Mouse (Mus musculus) thymus, postnatal 36 days (tissue): ENCODE measurements around the gene Usp38.

ENCODE experiments used
- DNase-seq, 2 experiments: peaks; one replicate each; pipeline ENCODE4 v3.0.0; 2022; ENCODE audit warnings: mixed read lengths in 2 of 2

Usp38 gene

GRCm38 (mm10) chr8:80961070-80961609, 53.6 kb downstream of the Usp38 start:
- DNase-seq: no peak

GRCm38 (mm10) chr8:80959588-80960268, 55.0 kb downstream of the Usp38 start:
- DNase-seq: no peak

DNA sequence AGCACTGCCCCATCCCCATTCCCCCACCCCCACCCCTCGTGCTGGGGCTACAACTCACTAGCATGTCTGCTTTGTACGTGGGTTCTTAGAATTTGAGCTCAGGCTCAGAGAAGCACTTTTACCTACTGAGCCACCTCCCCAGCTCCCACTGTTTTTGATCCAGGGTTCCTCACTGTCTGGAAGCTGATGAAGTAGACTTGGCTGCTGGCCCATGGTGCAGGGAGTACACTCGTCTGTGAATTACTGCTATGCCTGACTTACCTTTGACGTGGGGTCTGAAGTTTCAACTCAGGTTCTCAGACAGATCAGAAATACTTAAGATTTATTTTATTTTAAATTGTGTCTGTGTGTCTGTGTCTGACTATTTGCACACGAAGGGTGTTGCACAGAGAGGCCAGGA, 57.0 kb downstream of the Usp38 start:
- no peak for DNase-seq

GRCm38 (mm10) chr8:80952973-80953372, 61.8 kb downstream of the Usp38 start:
- no peak for DNase-seq

DNA sequence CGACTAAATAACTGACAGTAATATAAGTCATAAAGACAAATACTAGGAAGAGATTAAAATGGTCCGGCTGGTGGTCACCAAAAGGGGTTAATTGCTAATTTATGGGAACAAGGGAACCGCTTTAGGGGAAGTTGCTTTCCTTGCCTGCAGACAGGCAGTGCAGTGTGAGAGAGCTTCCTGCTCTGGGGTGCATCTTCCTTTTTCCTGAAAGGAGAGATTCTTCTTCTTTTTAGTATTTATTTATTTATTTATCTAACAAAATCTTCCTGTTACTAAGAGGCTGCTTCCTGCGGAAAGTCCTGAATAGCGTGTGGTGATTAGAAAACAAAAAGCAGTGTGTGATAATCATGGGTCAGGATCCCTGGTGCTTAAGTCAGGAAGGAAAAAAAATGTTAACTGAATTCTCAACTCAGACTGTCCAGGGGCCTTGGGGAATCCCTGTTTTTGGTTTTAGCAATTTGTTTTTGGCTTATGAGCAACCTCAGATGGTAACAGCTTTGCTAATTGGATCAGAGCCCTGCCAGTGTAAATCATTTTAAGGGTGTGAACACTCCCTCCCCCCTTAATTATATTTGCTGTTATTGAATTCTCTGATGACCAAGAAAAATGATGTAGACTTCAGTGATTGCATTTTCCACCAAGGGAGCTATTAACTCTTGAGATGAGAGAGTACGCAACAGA, 62.4 kb downstream of the Usp38 start:
- no peak for DNase-seq

DNA sequence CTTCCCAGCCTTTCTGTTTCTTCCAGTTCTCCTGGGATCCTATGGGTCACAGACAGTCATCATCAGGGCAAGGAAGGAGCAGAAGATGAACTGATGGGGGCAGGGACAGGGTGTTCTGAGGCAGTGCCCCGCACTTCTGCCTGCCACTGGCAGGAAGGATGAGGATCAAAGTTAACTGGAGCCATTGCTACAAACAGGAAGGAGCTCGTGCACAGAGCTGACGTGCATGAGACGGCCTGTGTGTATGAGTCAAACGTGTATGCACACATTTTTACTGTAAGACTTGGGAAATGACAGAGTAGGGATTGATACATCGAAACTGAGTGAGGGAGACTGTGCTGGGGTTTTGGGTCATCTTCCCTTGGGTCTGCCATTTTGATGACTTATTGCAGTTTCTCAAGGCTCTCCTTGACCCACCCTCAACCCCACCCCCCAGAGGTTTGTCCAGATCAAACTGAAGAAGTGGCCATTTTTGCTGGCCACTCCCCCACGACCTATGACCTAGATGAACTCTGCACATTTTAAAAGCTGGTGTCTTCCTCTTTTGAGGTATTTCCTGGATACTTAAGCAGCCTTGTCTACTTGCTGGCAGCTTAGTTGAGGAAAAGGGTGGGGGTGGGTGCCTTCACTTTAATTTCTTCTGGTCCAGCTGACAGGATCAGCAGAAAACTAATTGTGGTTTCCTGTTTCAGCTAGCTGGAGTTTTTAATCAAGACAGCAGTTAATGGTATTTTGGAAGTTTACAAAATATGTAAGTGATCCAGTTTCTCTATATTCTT, 66.1 kb downstream of the Usp38 start:
- DNase-seq: peak in 1 of 2 experiments; percentile 15

DNA sequence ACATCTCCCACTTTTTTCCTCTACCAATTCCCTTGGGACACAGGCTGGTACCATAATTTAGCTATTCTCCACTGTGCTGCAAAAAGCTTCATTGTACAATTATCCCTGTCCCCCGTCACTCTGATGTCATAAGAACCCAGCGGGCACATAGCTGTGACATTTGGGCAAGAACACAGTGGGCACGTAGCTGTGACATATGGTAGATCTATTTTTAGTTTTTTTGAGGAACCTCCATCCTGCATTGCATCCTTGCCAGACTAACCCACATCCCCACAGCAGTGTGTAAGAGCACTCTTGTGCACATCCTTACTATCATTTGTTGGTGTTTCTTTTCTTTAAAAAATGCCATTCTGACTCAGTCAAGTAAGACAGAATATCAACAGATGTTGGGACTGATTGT, 71.0 kb downstream of the Usp38 start:
- DNase-seq: no peak

- no peak for DNase-seq
Observed at GRCm38 (mm10) chr8:80941621-80942020, 73.1 kb downstream of the Usp38 start.

DNA sequence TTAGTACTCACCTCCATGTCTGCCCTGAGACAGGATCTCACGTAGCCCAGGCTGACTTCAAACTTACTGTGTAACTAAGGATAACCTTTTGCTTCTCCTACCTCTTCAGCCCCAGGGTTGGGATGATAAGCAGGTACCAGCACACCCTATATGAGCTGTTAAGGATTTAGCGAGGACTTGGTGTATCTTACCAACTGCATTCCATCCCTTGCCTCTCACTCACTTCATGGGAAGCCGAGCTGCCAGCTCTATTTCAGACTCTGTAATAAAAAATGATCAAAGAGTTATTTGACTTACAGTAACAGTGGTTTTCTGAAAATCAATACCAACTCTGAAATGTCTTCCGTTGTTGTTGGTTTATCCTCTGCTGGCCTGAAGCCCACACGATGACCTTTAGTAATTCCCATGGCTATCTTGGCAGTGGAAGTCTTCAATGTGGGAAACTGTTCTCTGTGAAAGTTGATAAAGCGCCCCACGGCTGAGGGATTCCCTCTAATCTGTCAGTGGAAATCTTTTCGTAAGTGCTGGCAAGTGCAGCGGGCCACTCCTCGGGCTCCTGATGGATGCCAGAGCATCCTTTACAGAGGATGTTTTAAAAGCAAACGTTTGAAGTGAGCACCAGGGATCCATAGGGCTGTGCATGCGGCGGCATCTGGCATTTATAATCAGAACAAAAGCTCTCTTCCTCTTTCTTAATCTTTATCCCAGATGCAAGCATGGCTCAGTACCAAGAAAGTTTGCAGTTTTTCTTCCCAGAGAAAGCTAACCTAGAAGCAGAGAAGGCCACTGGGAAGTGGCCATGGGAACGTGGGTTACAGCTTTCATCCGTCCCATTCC, 76.7 kb downstream of the Usp38 start:
- DNase-seq: no peak
